Mouse (Mus musculus) spleen, postnatal 10 days (tissue): ENCODE data around the gene Elf1.
A peak's percentile ranks its signal among the peaks of the same experiment; 100 is the strongest.

Experiments
- DNase-seq, 2 experiments: peaks; one replicate each; pipeline ENCODE4 v3.0.0; 2021 to 2022; ENCODE audit warnings: low spot score in 2 of 2

Elf1 gene

DNA sequence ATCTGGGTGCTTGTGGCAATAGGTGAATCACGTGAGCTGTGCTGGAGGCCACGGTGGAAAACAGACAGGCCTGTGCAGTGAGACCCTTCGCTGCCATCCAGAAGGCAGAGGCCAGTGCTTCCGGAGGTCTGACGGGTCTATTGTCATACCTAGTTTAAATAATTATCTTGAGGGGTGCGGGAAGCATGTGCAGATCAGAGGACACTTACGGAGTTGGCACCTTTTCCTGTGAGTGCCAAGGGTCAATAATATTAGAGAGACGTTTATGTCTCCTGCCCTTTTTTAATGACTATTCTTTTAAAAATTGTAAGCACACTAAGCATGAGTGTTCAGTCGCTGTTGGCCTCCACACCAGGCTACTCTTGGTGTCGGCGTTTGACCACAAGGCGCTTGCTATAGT, 8.2 kb downstream of the Elf1 start:
- DNase-seq: no peak

DNA sequence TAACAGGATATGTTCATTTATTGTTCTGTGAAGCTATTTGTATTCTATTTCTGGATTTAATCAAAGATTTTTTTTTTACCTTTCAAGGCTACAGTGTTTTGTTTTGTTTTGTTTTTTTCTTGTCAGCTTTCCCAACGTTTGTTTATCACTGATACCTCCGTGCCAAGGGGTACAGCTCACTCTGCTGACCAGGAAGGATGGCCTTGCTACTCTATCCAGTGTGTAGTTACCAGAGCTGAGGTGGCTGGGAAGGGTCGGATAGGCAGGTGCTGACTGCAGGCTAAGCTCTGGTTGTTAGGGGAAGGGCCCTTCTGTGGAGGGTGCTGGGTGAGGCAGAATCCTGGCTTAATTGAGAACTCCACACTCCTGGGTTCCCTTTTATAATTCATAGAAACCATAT, 9.3 kb downstream of the Elf1 start:
- DNase-seq: no peak

- DNase-seq: no peak
These were observed 13.4 kb downstream of the Elf1 start for GRCm38 (mm10) chr14:79494349-79494748.

- no peak for DNase-seq
These were observed 18.3 kb downstream of the Elf1 start for GRCm38 (mm10) chr14:79499326-79499725.

DNA sequence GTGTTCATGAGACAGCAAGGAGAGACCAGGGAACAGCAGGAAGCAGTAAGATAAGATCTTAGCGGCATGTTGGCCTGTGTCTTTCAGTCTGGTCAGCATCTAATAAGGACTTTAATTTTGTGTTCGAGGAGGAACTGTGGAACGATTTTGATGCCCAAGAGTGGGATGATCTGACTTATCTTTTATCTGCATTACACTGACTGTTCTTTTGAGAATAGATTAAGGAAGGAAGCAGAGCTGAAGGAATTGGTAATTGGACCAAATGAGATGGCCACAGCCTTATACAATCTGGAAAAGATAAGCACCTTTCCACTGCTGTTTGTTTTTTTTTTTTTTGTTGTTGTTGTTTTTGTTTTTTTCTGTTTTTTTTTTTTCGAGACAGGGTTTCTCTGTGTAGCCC, 19.8 kb downstream of the Elf1 start:
- no peak for DNase-seq

DNA sequence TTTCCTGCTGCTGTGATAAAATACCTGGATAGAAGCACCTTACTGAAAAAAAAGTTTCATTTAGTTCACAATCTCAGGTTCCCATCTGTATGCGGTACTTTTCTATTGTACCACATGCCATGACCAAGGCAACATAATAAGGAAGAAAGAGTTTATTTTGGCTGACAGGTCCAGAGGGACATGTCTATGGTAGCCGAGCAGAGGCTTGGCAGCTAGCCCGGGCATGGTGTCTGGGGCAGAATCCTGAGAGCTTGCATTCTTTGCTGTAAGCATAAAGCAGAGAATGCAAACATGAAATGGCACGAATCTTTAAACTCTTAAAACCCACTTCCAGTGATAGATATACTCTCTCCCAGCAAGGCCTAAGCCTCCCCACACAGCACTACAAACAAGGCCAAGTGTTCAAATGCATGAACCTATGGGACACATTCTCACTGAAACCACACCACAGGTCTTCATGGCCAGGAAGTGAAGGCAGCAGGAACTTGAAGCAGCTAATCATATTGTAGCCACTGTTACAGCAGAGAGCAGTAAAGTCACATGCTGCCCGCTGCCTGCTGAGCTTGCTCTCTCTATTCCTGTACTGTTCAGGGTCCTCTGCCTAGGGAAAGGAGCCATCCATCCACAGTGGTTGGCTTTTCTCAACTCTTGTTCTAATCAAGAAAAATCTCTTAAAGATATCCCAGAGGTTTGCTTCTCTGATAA, 22.5 kb downstream of the Elf1 start:
- no peak for DNase-seq

- DNase-seq: no peak
These were observed 23.4 kb downstream of the Elf1 start for GRCm38 (mm10) chr14:79504246-79505006.

GRCm38 (mm10) chr14:79506207-79506606, 25.2 kb downstream of the Elf1 start:
- no peak for DNase-seq

GRCm38 (mm10) chr14:79507846-79508245, 26.9 kb downstream of the Elf1 start:
- no peak for DNase-seq

GRCm38 (mm10) chr14:79508662-79509305, 27.8 kb downstream of the Elf1 start:
- DNase-seq: no peak

GRCm38 (mm10) chr14:79511521-79511920, 30.5 kb downstream of the Elf1 start:
- DNase-seq: no peak

GRCm38 (mm10) chr14:79513951-79514350, 33.0 kb downstream of the Elf1 start:
- peak in 1 of 2 experiments; percentile 53 for DNase-seq

DNA sequence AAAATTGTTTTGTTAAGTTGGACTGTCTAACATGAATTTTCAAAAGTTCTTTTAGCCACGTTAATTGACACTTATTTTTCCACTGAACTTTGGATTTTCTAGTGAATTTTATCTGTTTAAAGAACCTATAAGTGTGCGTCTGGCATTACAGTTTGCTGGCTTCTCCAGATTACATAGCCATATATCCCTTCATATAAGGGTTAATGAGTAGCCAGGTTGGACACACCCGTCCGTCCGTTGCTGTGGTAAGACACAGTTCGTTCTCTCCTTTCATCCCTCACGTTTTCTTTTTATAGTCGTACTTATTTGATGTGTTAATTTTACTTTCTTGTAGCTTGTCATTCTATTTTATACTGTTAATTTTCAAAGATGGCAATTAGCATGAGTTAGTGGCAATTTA, 34.1 kb downstream of the Elf1 start:
- no peak for DNase-seq

DNA sequence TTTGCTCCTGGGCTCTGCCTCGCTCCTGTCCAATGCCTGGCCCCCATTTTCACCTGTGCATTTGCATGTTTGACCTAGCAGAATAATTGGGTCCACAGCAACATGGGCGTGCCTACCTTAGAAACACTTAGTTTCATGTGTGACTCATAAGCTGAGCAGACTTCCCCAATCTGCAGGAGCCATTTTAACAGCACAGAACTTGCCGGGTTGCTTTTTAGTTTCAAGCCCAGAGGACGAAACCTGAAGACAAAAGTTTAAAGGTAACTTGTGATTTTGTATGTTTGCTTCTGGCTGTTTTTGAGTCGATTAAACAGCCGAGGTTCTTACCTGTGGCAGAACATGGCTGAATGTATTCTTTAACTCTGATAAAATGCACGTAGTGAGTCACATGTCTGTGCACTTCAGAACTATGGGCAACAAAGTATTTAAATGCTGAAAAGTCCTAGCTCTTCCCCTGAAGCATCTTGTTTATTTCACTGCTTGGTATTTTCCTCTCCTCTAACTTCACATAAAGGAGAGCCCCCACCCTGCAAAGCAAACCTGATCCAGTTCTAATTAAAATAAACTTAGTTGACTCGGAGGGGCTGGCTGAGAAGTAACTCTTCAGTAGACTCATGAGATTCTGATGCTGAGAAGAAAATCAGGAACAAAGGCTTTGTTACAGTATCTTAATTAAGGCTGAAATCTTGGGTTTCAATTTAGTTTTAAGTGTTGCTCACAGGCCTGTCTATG, 34.7 kb downstream of the Elf1 start:
- peak; percentile 54 to 70 for DNase-seq

- peak in 1 of 2 experiments; percentile 28 for DNase-seq
These were observed 35.2 kb downstream of the Elf1 start for GRCm38 (mm10) chr14:79516243-79516610.

GRCm38 (mm10) chr14:79516751-79517150, 35.8 kb downstream of the Elf1 start:
- peak in 1 of 2 experiments; percentile 27 for DNase-seq

DNA sequence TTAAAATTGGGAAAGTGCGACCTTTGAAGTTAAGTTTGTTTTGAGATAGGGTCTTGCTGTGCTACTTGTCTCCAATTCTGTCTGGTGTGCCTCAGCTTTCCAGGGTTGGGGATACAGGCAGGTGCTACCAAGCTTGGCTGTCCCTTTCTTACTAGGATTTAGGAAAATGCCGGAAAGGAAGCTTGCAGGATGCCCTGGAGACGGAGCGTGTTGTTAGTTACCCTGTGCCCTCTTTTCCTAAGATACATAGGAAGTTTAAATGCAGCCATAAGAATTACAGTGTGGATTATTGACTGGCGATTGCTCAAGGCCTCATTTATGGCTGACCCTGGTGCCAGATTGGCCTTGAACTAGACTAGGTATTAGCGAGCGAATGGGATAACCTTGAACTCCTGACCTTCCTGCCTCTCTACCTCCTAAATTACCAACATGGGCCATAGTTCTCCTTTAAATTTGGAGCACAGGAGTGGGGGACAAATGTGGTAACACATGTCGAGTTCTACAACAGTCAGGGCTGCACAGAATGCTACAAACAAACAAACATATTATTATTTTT, 36.3 kb downstream of the Elf1 start:
- peak in 1 of 2 experiments; percentile 33 for DNase-seq

- DNase-seq: no peak
These were observed 37.1 kb downstream of the Elf1 start for GRCm38 (mm10) chr14:79518123-79518522.

DNA sequence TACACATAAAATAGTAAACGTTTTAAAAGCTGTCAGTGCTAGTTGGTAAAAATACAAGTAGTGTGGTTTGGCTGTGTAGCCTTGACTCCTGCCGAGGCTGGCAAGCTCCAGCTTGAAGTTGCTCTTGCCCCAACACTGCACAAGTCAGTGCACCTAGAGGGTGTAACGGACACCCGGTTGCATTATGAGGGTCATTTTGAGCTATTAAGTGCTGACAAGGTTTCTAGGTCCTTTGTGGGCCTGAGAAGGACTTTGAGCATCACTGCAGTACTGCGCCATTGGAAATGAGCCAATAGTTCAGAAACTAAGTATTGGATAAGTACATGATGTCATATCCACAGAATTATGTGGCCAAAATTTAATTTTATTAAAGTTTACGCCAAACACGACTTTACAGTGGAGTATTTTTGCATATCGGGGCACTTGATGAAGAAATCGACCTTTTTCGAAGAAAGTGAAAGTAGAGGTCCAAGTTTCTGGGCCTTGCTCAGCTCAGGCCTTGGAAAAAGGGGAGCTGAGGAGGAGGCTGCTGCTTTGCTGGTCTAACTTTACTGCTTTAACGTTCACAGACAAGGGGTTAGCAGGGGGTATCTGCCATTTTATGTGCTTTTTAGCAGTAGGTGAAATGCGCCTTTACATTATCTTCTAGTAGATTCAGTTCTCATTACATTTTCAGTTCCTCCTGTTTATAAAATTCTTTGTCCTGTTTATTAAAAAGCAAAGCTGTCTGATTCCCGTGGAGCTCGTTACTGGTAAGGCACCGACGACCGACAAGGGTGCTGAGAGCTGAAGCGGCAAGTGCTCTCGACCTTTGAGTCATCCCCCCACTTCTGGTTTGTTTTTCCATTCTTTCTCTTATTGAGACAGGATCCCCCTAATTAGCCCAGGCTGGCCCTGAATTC, 38.0 kb downstream of the Elf1 start:
- peak; percentile 44 to 61 for DNase-seq

DNA sequence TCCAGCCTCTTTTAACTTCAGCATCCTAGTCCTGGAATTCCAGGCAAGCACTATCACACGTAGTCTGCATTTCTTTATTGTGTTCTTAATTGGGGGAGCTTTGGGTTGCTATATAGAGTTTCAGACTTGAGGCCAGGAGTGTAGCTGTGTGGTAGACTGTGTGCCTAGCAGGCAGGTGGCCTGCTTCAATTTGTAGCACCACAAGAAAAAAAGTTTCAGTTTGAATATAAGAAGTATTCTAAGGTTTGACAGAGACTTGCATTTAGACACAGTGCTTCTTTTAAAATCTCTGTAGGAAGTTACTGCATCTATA, 38.6 kb downstream of the Elf1 start:
- DNase-seq: no peak

DNA sequence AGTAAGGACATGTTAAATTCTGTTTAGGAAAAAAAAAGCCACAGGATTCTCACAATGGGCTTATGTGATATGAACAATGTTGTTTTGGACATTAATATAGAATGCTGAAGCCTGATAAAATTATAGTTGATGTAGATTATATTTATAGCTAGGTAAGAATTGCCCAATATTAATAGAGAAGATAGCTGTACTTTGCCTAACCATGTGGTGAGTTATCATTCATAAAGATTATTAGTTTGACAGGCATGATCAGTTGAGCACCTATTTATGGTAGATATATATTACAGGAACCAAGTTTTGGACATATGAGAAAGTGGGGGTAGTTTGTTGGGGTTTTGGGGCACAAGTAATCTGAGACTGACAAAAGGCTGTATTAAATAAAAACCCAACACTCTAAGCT, 39.6 kb downstream of the Elf1 start:
- DNase-seq: no peak
